Mouse (Mus musculus): ENCODE data around the gene Srcap.
A peak's percentile ranks its signal among the peaks of the same experiment; 100 is the strongest.
"Not testable (repeated sequence)": the region's sequence is repeated elsewhere in the genome, so short reads cannot be mapped to it uniquely, and the experiment has no call there.

The Srcap gene

GRCm38 (mm10) chr7:127511808-127512230, at the start of gene Srcap:
Gene Srcap, plus strand, starts transcription at chr7:127511983.
- peak; percentile 98 for DNase-seq (ENCODE audit: low read depth)

- no peak for DNase-seq (ENCODE audit: low read depth)
Measured at GRCm38 (mm10) chr7:127465191-127465590, 46.6 kb upstream of the Srcap start.

- not testable (repeated sequence) for DNase-seq (ENCODE audit: low read depth)
Measured at GRCm38 (mm10) chr7:127465670-127466069, 46.1 kb upstream of the Srcap start.

- no peak for DNase-seq (ENCODE audit: low read depth)
Measured at GRCm38 (mm10) chr7:127466606-127467005, 45.2 kb upstream of the Srcap start.

- DNase-seq (ENCODE audit: low read depth) = no peak
Measured at GRCm38 (mm10) chr7:127470011-127470715, 41.6 kb upstream of the Srcap start.

GRCm38 (mm10) chr7:127470743-127471645, 40.8 kb upstream of the Srcap start:
- DNase-seq (ENCODE audit: low read depth) = peak; percentile 98

GRCm38 (mm10) chr7:127471646-127472010, 40.2 kb upstream of the Srcap start:
- no peak for DNase-seq (ENCODE audit: low read depth)

GRCm38 (mm10) chr7:127472060-127472459, 39.7 kb upstream of the Srcap start:
- DNase-seq (ENCODE audit: low read depth) = no peak

- no peak for DNase-seq (ENCODE audit: low read depth)
Measured at GRCm38 (mm10) chr7:127473705-127474104, 38.1 kb upstream of the Srcap start.

GRCm38 (mm10) chr7:127474378-127475070, 37.3 kb upstream of the Srcap start:
- no peak for DNase-seq (ENCODE audit: low read depth)

GRCm38 (mm10) chr7:127475186-127475740, 36.5 kb upstream of the Srcap start:
- no peak for DNase-seq (ENCODE audit: low read depth)

GRCm38 (mm10) chr7:127476336-127476735, 35.4 kb upstream of the Srcap start:
- no peak for DNase-seq (ENCODE audit: low read depth)

- DNase-seq (ENCODE audit: low read depth) = no peak
Measured at GRCm38 (mm10) chr7:127476855-127477254, 34.9 kb upstream of the Srcap start.

GRCm38 (mm10) chr7:127477687-127478634, 33.8 kb upstream of the Srcap start:
- peak; percentile 100 for DNase-seq (ENCODE audit: low read depth)

- DNase-seq (ENCODE audit: low read depth) = peak; percentile 97
Measured at GRCm38 (mm10) chr7:127478635-127479317, 33.0 kb upstream of the Srcap start, which contains the start of gene Fbrs. Gene Fbrs, plus strand, starts transcription at chr7:127479199.

GRCm38 (mm10) chr7:127479318-127480225, 32.2 kb upstream of the Srcap start:
- peak; percentile 50 for DNase-seq (ENCODE audit: low read depth)

GRCm38 (mm10) chr7:127480321-127480720, 31.5 kb upstream of the Srcap start:
- peak; percentile 91 for DNase-seq (ENCODE audit: low read depth)

- no peak for DNase-seq (ENCODE audit: low read depth)
Measured at GRCm38 (mm10) chr7:127485416-127485815, 26.4 kb upstream of the Srcap start.

- peak; percentile 22 for DNase-seq (ENCODE audit: low read depth)
Measured at GRCm38 (mm10) chr7:127488364-127488763, 23.4 kb upstream of the Srcap start.
